In the genomic region with DNA sequence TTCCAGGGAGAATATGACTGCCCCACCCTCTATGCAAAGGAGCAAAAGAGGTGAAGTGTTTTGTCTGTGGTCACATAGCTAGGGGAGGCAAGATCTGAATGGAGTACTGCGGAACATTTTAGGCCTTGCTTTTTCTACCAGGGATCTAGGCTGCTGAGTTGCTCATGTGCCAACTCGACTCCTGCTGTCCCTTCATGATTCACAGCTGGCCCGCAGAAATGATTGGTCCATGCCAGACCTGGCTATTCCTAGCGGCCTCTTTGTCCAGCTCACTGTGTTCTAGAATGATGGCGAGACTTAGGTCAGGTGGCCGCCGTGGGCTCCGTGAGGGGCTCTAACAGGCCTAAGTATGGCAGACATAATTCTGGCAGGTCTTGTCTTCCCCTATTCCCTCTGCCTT, we compare ENCODE assay signal across 26 mouse cellular contexts.
A peak's percentile ranks its signal among the peaks of the same experiment; 100 is the strongest.
DNase-seq lines count a peak whose midpoint lies in the region; ATAC-seq and TF ChIP-seq lines count a peak whose summit lies in the region.
"Had no signal": no experiment of that assay in that cellular context is flagged by ENCODE, and none has a peak within 500 bp of the region (broad histone marks: within the 10 kb centered on the region; RNA-seq: fewer than 3 reads in every experiment).

No protein-coding gene starts in this region.

- H3K4me2 ChIP-seq in forebrain, embryonic 14.5 days (ENCODE audit: low read length): no peak overlapping the region
- H3K4me2 ChIP-seq: embryonic facial prominence, embryonic 12.5 days; embryonic facial prominence, embryonic 15.5 days; forebrain, embryonic 12.5 days; heart, embryonic 13.5 days; hindbrain, embryonic 12.5 days; intestine, embryonic 15.5 days had no signal

- H3K9me3 ChIP-seq in forebrain, embryonic 10.5 days: no peaks in the 10 kb centered on the region
- no peaks in the 10 kb centered on the region for H3K9me3 ChIP-seq in forebrain, embryonic 14.5 days (replicated peaks; ENCODE audit: control insufficient read depth, low read length)
- H3K9me3 ChIP-seq: embryonic facial prominence, embryonic 12.5 days; embryonic facial prominence, embryonic 15.5 days; forebrain, embryonic 12.5 days; heart, embryonic 10.5 days; heart, embryonic 13.5 days; hindbrain, embryonic 12.5 days; intestine, embryonic 15.5 days had no signal

- H3K4me3 ChIP-seq in forebrain, embryonic 10.5 days: no peak overlapping the region
- H3K4me3 ChIP-seq in forebrain, embryonic 14.5 days (ENCODE audit: low read depth, low read length): no peak overlapping the region
- H3K4me3 ChIP-seq in left cerebral cortex, adult 2 months: no peak overlapping the region
- H3K4me3 ChIP-seq: embryonic facial prominence, embryonic 12.5 days; embryonic facial prominence, embryonic 15.5 days; forebrain, embryonic 12.5 days; heart, adult 2 months; heart, embryonic 10.5 days; heart, embryonic 13.5 days; hindbrain, embryonic 12.5 days; intestine, embryonic 15.5 days had no signal

- ATAC-seq in forebrain, embryonic 14.5 days: no peak
- ATAC-seq: activated CD4-positive, CD25-positive, alpha-beta regulatory T cell, adult 4 months; forebrain, embryonic 16.5 days; hindbrain, embryonic 16.5 days; intestine, embryonic 15.5 days had no signal

- no peaks in the 10 kb centered on the region for H3K36me3 ChIP-seq in forebrain, embryonic 10.5 days (replicated peaks)
- no peaks in the 10 kb centered on the region for H3K36me3 ChIP-seq in forebrain, embryonic 14.5 days (ENCODE audit: control insufficient read depth, insufficient read depth, low read length)
- H3K36me3 ChIP-seq: embryonic facial prominence, embryonic 12.5 days; embryonic facial prominence, embryonic 15.5 days; forebrain, embryonic 12.5 days; heart, embryonic 10.5 days; heart, embryonic 13.5 days; hindbrain, embryonic 12.5 days; intestine, embryonic 15.5 days had no signal

- intact Hi-C loops in left cerebral cortex, adult 2 months (cut with DNase I): loop anchor here (5.0 kb wide), 1 partner anchor 53 kb away; no protein-coding TSS in a partner anchor

- H3K27ac ChIP-seq in forebrain, embryonic 10.5 days: peak overlapping the region; percentile 75
- no peak overlapping the region for H3K27ac ChIP-seq in forebrain, embryonic 14.5 days (ENCODE audit: low read depth, low read length)
- H3K27ac ChIP-seq in left cerebral cortex, adult 2 months: peak overlapping the region; percentile 71
- H3K27ac ChIP-seq: embryonic facial prominence, embryonic 12.5 days; embryonic facial prominence, embryonic 15.5 days; forebrain, embryonic 12.5 days; heart, adult 2 months; heart, embryonic 10.5 days; heart, embryonic 13.5 days; hindbrain, embryonic 12.5 days; intestine, embryonic 15.5 days had no signal

- peaks cover 81% of the 10 kb centered on the region for H3K4me1 ChIP-seq in forebrain, embryonic 10.5 days
- peaks cover 23% of the 10 kb centered on the region for H3K4me1 ChIP-seq in forebrain, embryonic 14.5 days (ENCODE audit: control insufficient read depth, insufficient read depth, low read length)
- H3K4me1 ChIP-seq: embryonic facial prominence, embryonic 12.5 days; embryonic facial prominence, embryonic 15.5 days; heart, embryonic 10.5 days; heart, embryonic 13.5 days; intestine, embryonic 15.5 days had no signal

- no peak for TF ChIP-seq CTCF in left cerebral cortex, adult 2 months (IDR thresholded peaks at IDR 0.05)

- peaks cover 29% of the 10 kb centered on the region for H3K27me3 ChIP-seq in forebrain, embryonic 10.5 days (ENCODE audit: poor library complexity, severe bottlenecking)
- no peaks in the 10 kb centered on the region for H3K27me3 ChIP-seq in forebrain, embryonic 14.5 days (replicated peaks; ENCODE audit: control insufficient read depth, insufficient read depth, low read length)
- H3K27me3 ChIP-seq: embryonic facial prominence, embryonic 12.5 days; embryonic facial prominence, embryonic 15.5 days; hindbrain, embryonic 12.5 days; intestine, embryonic 15.5 days had no signal

- H3K9ac ChIP-seq in forebrain, embryonic 14.5 days (ENCODE audit: low read length): no peak overlapping the region
- H3K9ac ChIP-seq: embryonic facial prominence, embryonic 12.5 days; embryonic facial prominence, embryonic 15.5 days; forebrain, embryonic 12.5 days; heart, embryonic 13.5 days; hindbrain, embryonic 12.5 days; intestine, embryonic 15.5 days had no signal

- WGBS in forebrain, embryonic 10.5 days: 89% methylated on average over 8 of the region's 8 CpGs
- WGBS in forebrain, embryonic 14.5 days: 89% methylated on average over 8 of the region's 8 CpGs

- peak; percentile 33 for DNase-seq in cerebellum, adult 9-11 months
- DNase-seq in cerebellum, postnatal 4 days (ENCODE audit: low spot score in 2 of 2): no peak
- no peak for DNase-seq in forebrain, embryonic 10.5 days (ENCODE audit: extremely low spot score, low spot score)
- DNase-seq in forebrain, embryonic 14.5 days (ENCODE audit: low spot score): no peak
- no peak for DNase-seq in left cerebral cortex, adult 2 months (ENCODE audit: extremely low spot score in 1 of 2, low spot score in 2 of 2)
- no peak for DNase-seq in left cerebral cortex, adult 11 months (ENCODE audit: low spot score)
- no peak for DNase-seq in spleen, postnatal 10 days (ENCODE audit: low spot score in 2 of 2)
- DNase-seq: adrenal gland, adult 8-10 months; adrenal gland, postnatal 25 days; cerebellum, adult 11 months; cerebellum, adult 9-10 months; gastrocnemius, postnatal 10 days; gastrocnemius, postnatal 36 days; heart, adult 2 months; heart, postnatal 14 days; heart, postnatal 4 days had no signal
